Mouse (Mus musculus): Measurements from ENCODE around the gene Fig4.

- TF ChIP-seq ZNF384 (IDR thresholded peaks at IDR 0.05; ENCODE audit: low read depth, low read length): no peak
- TF ChIP-seq CHD2 (IDR thresholded peaks at IDR 0.05; ENCODE audit: low read depth, low read length): no peak
- TF ChIP-seq ZC3H11A (IDR thresholded peaks at IDR 0.05; ENCODE audit: borderline replicate concordance, low read depth, low read length): no peak
These were observed 84.2 kb downstream of the Fig4 start for GRCm38 (mm10) chr10:41218897-41219296.
